Mouse (Mus musculus) left cerebral cortex, postnatal 4 days (tissue): ENCODE data around the gene Vps4a. TPM values are rescaled to one million over a fixed set of nuclear protein-coding genes. Genes with fewer than 3 reads are reported as not detected.
A peak's percentile ranks its signal among the peaks of the same experiment; 100 is the strongest.
"Not testable (repeated sequence)": the region's sequence is repeated elsewhere in the genome, so short reads cannot be mapped to it uniquely, and the experiment has no call there.

Experiments used
- DNase-seq: peaks from one replicate; pipeline ENCODE4 v3.0.0-alpha.2; 2022
- intact Hi-C: fragments of 180-260 bp; cut with DNase I; formaldehyde crosslinking; loops from one replicate; pipeline ENCODE4 v1.15.1; 2025
- total RNA-seq, 2 experiments: library from RNA; stranded (reverse); gene quantifications; 2 replicates each; pipeline ENCODE4 v1.2.3; 2021

The Vps4a gene
- 100 to 1,000 TPM; 137 to 143 TPM for total RNA-seq

- peak; percentile 97 for DNase-seq
- intact Hi-C loops = no loop called here
Measured at GRCm38 (mm10) chr8:107030650-107031576, at the start of gene Vps4a. Gene Vps4a, plus strand, starts transcription at chr8:107031222.

- intact Hi-C loops = no loop called here
- no peak for DNase-seq
Measured at GRCm38 (mm10) chr8:106985404-106985821, 45.6 kb upstream of the Vps4a start.

GRCm38 (mm10) chr8:106985951-106986350, 45.1 kb upstream of the Vps4a start:
- DNase-seq = no peak
- intact Hi-C loops = no loop called here

GRCm38 (mm10) chr8:106987557-106987956, 43.5 kb upstream of the Vps4a start:
- no peak for DNase-seq
- intact Hi-C loops = no loop called here

GRCm38 (mm10) chr8:106991393-106991792, 39.6 kb upstream of the Vps4a start:
- no peak for DNase-seq
- intact Hi-C loops = no loop called here

GRCm38 (mm10) chr8:106996339-106996738, 34.7 kb upstream of the Vps4a start:
- DNase-seq = not testable (repeated sequence)
- intact Hi-C loops = loop anchor here (5.0 kb wide), 1 partner anchor 69 kb away; no protein-coding TSS in a partner anchor

GRCm38 (mm10) chr8:106997416-106997815, 33.6 kb upstream of the Vps4a start:
- intact Hi-C loops = loop anchor here (5.0 kb wide), 1 partner anchor 70 kb away; no protein-coding TSS in a partner anchor
- DNase-seq = no peak

GRCm38 (mm10) chr8:106999068-106999467, 32.0 kb upstream of the Vps4a start:
- peak; percentile 18 for DNase-seq
- intact Hi-C loops = loop anchor here (5.0 kb wide), 1 partner anchor 72 kb away; no protein-coding TSS in a partner anchor

- intact Hi-C loops = no loop called here
- peak; percentile 93 for DNase-seq
Measured at GRCm38 (mm10) chr8:107002532-107002931, 28.5 kb upstream of the Vps4a start.

GRCm38 (mm10) chr8:107007795-107008194, 23.2 kb upstream of the Vps4a start:
- DNase-seq = no peak
- intact Hi-C loops = no loop called here

- no peak for DNase-seq
- intact Hi-C loops = no loop called here
Measured at GRCm38 (mm10) chr8:107012666-107013065, 18.4 kb upstream of the Vps4a start.

- DNase-seq = no peak
- intact Hi-C loops = no loop called here
Measured at GRCm38 (mm10) chr8:107014915-107015314, 16.1 kb upstream of the Vps4a start.

GRCm38 (mm10) chr8:107023479-107023878, 7.5 kb upstream of the Vps4a start:
- intact Hi-C loops = no loop called here
- DNase-seq = no peak

GRCm38 (mm10) chr8:107029310-107029709, 1.7 kb upstream of the Vps4a start:
- intact Hi-C loops = no loop called here
- DNase-seq = no peak

GRCm38 (mm10) chr8:107030058-107030457, 964 bp upstream of the Vps4a start:
- intact Hi-C loops = no loop called here
- no peak for DNase-seq

GRCm38 (mm10) chr8:107031577-107032090, 612 bp downstream of the Vps4a start:
- DNase-seq = no peak
- intact Hi-C loops = no loop called here

- intact Hi-C loops, DNase-seq: not testable (repeated sequence)
Measured at GRCm38 (mm10) chr8:107033609-107034008, 2.6 kb downstream of the Vps4a start.

- peak; percentile 11 for DNase-seq
- intact Hi-C loops = no loop called here
Measured at GRCm38 (mm10) chr8:107035641-107036040, 4.6 kb downstream of the Vps4a start.

GRCm38 (mm10) chr8:107036626-107037025, 5.6 kb downstream of the Vps4a start:
- intact Hi-C loops = no loop called here
- DNase-seq = no peak

GRCm38 (mm10) chr8:107040632-107041031, 9.6 kb downstream of the Vps4a start:
- no peak for DNase-seq

GRCm38 (mm10) chr8:107045478-107045877, 14.5 kb downstream of the Vps4a start:
- DNase-seq = no peak
- intact Hi-C loops = no loop called here

More at GRCm38 (mm10) chr8:107040632-107041031, 9.6 kb downstream of the Vps4a start:
- intact Hi-C loops = no loop called here

GRCm38 (mm10) chr8:107046976-107047375, 16.0 kb downstream of the Vps4a start:
- DNase-seq = no peak
- intact Hi-C loops = no loop called here
